ENCODE assay signal across 9 mouse cellular contexts in the genomic region with DNA sequence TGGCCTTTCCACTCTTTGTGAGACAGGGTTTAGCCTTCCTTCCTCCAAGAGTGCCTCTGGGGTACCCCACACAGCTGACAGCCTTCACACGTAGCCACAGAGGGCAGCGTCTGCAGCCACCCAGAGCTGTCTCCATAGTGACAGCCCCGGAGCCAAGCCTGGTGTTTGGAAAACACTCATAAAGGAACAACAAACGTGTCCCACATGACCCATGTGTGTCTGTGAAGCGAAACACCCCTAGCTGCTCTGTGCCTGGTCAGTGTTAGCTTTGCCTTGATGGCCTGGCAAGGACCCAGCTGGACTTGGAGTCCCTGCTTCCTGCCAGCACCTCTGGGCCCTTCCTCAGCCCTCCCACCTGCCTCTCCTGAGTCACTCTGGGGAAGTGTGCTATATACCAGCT.
DNase-seq lines count a peak whose midpoint lies in the region; ATAC-seq and TF ChIP-seq lines count a peak whose summit lies in the region.
"Had no signal": no experiment of that assay in that cellular context is flagged by ENCODE, and none has a peak within 500 bp of the region (broad histone marks: within the 10 kb centered on the region; RNA-seq: fewer than 3 reads in every experiment).

No protein-coding gene starts in this region.

- no peak overlapping the region for H3K4me3 ChIP-seq in midbrain, postnatal 0 days (ENCODE audit: low read depth, low read length)
- H3K4me3 ChIP-seq in thymus, adult 2 months (ENCODE audit: control insufficient read depth, insufficient read depth, low read length): no peak overlapping the region
- H3K4me3 ChIP-seq: megakaryocyte, embryonic 14.5 days had no signal

- TF ChIP-seq POLR2A in thymus, adult 2 months (IDR thresholded peaks at IDR 0.05; ENCODE audit: control insufficient read depth, extremely low read depth, insufficient read depth, low read length, poor library complexity): no peak

- H3K9me3 ChIP-seq in midbrain, postnatal 0 days (ENCODE audit: low read length): no peaks in the 10 kb centered on the region
- H3K9me3 ChIP-seq: megakaryocyte, embryonic 14.5 days had no signal

- peak; percentile 49 for DNase-seq in cerebellum, adult 11-12 months
- DNase-seq in cerebellum, adult 8-10 months: no peak
- DNase-seq in heart, postnatal 14 days: peak; percentile 72 to 76
- peak; percentile 93 for DNase-seq in kidney, postnatal 14 days
- peak; percentile 63 for DNase-seq in midbrain, postnatal 0 days (ENCODE audit: low spot score)
- DNase-seq in thymus, adult 2 months: no peak

- H3K36me3 ChIP-seq in midbrain, postnatal 0 days (ENCODE audit: insufficient read depth, low read length): no peaks in the 10 kb centered on the region
- H3K36me3 ChIP-seq in thymus, adult 2 months (ENCODE audit: control insufficient read depth, insufficient read depth, low read length): no peaks in the 10 kb centered on the region

- no peaks in the 10 kb centered on the region for H3K27me3 ChIP-seq in midbrain, postnatal 0 days (ENCODE audit: insufficient read depth, low read length)
- no peaks in the 10 kb centered on the region for H3K27me3 ChIP-seq in thymus, adult 2 months (ENCODE audit: control insufficient read depth, insufficient read depth, low read length)

- intact Hi-C loops in heart, postnatal 14 days (cut with DNase I): no loop called here

- H3K27ac ChIP-seq in midbrain, postnatal 0 days (ENCODE audit: low read depth, low read length): peak overlapping the region; percentile 58
- H3K27ac ChIP-seq in thymus, adult 2 months (ENCODE audit: control insufficient read depth, insufficient read depth, low read length): no peak overlapping the region

- H3K9ac ChIP-seq in midbrain, postnatal 0 days (replicated peaks; ENCODE audit: low read length, poor library complexity, severe bottlenecking): no peak overlapping the region; the same call in 1 of the 2 replicates

- no peak for TF ChIP-seq CTCF in midbrain, postnatal 0 days (IDR thresholded peaks at IDR 0.05)
- TF ChIP-seq CTCF in thymus, adult 2 months (IDR thresholded peaks at IDR 0.05; ENCODE audit: borderline replicate concordance, control insufficient read depth, extremely low read depth, insufficient read depth, low read length, poor library complexity): no peak

- ATAC-seq in common myeloid progenitor, adult 5-6 weeks (replicated peaks; ENCODE audit: low read depth, poor library complexity, severe bottlenecking): peak; percentile 40; the same call in 1 of the 2 replicates
- ATAC-seq in midbrain, postnatal 0 days (ENCODE audit: low FRiP score): peak; percentile 41; the same call in 1 of the 2 replicates
- ATAC-seq in frontal cortex, adult (ENCODE audit: low TSS enrichment): no peak

- 6% methylated on average over 5 of the region's 5 CpGs for WGBS in midbrain, postnatal 0 days
- 41% methylated on average over 5 of the region's 5 CpGs for WGBS in thymus, adult 2 months

- H3K4me1 ChIP-seq in midbrain, postnatal 0 days (ENCODE audit: insufficient read depth, low read length): peaks cover 17% of the 10 kb centered on the region; the same call in 1 of the 2 replicates
- H3K4me1 ChIP-seq in thymus, adult 2 months (replicated peaks; ENCODE audit: control insufficient read depth, insufficient read depth, low read length): peaks cover 26% of the 10 kb centered on the region

- H3K4me2 ChIP-seq in midbrain, postnatal 0 days (ENCODE audit: low read depth, low read length, poor library complexity, severe bottlenecking): no peak overlapping the region

Comparison
In these comparisons a context has a peak if more than half of its experiments do, and no peak if none do; other contexts are left out.
1. DNase-seq: peak in cerebellum, adult 11-12 months (single experiment), heart, postnatal 14 days (2 of 2), kidney, postnatal 14 days (single experiment) and midbrain, postnatal 0 days (single experiment); none in cerebellum, adult 8-10 months (single experiment) and thymus, adult 2 months (single experiment).